Mouse (Mus musculus): ENCODE measurements around the gene Tmem201.
A peak's percentile ranks its signal among the peaks of the same experiment; 100 is the strongest.

Tmem201 gene

GRCm38 (mm10) chr4:149749003-149749662 lies 11.3 kb upstream of the Tmem201 start:
- no peak for DNase-seq (ENCODE audit: low spot score in 2 of 2)

GRCm38 (mm10) chr4:149744119-149744518 lies 6.3 kb upstream of the Tmem201 start:
- DNase-seq (ENCODE audit: low spot score in 2 of 2): no peak

- no peak for DNase-seq (ENCODE audit: low spot score in 2 of 2)
Observed at GRCm38 (mm10) chr4:149742011-149742530, 4.2 kb upstream of the Tmem201 start.

GRCm38 (mm10) chr4:149740301-149740700 lies 2.5 kb upstream of the Tmem201 start:
- DNase-seq (ENCODE audit: low spot score in 2 of 2): no peak

DNA sequence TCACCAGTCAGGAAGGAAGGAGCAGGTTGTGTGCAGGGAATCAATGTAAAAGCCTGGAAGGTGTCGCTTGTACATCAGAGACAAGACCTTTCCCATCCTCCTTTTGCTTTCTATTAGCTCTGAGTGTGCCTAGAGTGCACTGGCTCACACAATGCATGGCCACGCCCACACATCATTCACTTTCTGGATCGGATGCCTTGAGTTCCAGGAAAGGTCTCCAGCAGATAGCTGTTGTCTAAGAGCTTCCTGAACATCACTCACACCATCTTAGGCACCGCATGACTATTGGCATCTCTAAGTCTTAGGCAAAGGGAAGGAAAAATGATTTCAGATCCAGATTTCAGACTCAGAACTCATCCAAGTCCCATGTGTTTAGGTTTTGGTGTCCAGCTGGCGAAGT lies 1.6 kb upstream of the Tmem201 start:
- DNase-seq (ENCODE audit: low spot score in 2 of 2): no peak

DNA sequence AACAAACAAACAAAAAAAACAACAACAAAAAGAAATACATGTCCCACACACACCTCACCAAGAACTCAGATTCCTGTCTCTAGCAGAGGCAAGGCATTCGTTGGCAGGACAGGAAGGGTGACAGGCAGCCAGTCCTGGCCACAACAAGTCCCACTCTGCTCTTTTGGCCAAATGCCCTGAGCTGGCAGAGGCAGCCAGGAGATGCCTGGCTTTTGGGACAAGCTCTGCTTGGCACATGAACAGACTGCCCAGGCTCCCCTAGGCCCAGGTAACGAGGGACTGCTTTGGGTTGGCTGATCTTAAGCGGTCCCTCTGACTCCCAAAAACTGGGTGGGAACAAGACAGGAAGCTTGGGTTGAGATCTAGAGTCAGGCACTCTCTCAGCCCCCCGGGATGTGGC lies 1.3 kb downstream of the Tmem201 start:
- no peak for DNase-seq (ENCODE audit: low spot score in 2 of 2)

DNA sequence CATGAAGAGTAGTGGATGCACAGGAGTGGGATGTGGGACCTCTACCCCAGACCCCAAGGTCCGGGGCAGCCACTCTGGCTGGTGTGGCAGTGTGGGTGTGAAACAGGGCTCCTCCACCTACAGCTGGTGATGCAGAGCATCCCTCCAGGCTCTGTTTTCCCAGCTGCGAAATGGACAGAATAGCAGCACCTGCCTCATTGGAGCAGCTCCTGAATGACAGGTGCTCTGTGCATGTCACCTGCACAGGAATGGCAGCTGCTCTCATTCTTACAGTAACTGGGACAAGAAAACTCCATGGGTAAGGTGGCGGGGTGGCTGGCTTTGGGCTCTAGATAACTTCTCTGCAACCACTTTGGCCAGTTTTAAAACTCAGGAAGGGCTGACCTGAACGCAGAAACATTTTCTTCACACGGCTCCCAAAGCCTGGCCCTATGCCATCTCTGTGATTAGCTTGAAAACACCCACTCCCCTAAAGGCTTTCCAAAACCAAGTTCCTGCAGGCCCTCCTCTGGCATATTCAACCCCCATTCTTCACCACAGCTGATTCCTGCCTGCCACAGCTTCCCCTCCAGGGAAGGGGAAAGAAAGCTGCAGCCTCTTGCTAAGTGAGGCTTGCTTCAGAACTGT lies 2.1 kb downstream of the Tmem201 start:
- DNase-seq (ENCODE audit: low spot score in 2 of 2): no peak

- no peak for DNase-seq (ENCODE audit: low spot score in 2 of 2)
Observed at GRCm38 (mm10) chr4:149734730-149735475, 2.9 kb downstream of the Tmem201 start.

DNA sequence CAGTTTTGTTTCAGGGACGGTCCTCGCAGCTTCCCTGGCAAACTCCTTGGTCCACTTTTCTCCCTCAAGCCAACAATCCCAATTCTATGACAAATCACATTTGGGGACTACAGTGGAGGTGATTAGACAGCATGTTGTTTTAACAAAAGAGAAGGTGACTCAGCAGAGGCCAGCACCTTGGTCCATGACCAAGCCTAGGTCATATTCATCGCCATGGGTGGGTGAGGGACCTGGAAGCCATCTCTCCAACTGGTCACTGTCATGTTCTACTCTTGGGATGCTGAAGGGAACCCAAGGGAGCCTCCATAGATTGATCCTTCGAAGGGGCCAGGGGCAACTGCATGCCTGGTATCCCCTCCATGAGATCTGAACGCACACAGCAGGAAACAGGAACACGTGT lies 3.6 kb downstream of the Tmem201 start:
- DNase-seq (ENCODE audit: low spot score in 2 of 2): no peak

- DNase-seq (ENCODE audit: low spot score in 2 of 2): no peak
Observed at GRCm38 (mm10) chr4:149733748-149734147, 4.1 kb downstream of the Tmem201 start.

DNA sequence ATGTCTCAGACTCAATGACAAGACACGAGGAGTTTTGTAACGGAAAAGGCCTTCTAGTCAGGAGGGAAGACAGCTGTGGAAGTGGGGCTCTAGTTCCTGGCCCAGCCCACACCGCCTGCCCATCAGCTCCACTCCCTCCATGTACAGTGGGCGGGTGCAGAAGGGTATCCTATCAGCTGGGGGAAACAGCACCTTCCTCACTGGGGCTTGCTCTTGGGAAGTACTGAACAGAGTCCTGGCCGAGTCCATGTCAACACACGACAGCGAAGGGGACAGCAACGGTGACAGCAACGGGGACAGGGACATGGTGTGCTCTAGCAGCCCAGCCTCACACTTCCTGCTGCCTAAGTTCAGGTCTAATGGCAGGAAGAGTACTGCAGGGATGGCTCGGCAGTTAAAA lies 5.0 kb downstream of the Tmem201 start:
- DNase-seq (ENCODE audit: low spot score in 2 of 2): no peak

- DNase-seq (ENCODE audit: low spot score in 2 of 2): no peak
Observed at GRCm38 (mm10) chr4:149732313-149732712, 5.5 kb downstream of the Tmem201 start.

DNA sequence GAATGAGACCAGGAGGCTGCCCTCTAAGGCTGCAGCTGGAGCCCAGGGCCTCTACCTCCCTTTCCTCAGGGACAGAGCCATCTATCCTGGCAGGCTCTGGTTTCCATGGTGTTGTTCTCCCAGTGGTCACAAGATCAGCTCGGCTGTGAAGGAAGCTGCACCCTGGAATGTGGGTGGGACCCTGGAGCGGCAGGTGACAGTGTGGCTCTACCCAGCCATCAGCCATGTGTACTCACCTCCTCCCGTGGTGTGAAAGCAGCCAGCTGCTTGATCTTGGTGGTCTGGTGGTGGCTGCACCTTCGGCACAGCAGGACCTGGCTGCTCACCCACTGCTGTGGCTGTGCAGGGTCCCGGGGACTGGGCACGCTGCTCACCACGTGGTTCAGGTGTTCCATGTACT lies 7.0 kb downstream of the Tmem201 start:
- no peak for DNase-seq (ENCODE audit: low spot score in 2 of 2)

- DNase-seq (ENCODE audit: low spot score in 2 of 2): no peak
Observed at GRCm38 (mm10) chr4:149728810-149729209, 9.0 kb downstream of the Tmem201 start.

DNA sequence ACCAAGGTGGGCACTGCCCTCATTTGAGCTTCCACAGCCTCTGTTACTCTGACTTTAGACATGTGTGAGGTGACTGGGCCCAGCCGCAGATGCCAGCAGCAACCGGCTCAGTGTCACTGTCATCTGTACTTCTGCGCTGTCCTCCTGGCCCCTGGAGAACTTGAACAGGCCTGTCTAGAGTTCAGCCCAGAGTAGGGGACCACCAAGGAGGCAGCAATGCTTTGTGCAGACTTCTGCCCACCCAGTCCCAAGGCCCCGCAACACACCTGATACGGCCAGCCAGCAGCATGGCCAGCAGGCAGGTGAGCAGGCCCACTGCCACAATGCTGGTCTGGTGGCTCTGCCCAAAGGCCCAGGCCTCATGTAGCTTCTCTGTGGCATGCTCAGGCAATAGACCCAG lies 10.2 kb downstream of the Tmem201 start:
- DNase-seq (ENCODE audit: low spot score in 2 of 2): no peak

GRCm38 (mm10) chr4:149725661-149726350 lies 12.0 kb downstream of the Tmem201 start:
- peak; percentile 38 to 46 for DNase-seq (ENCODE audit: low spot score in 2 of 2)

DNA sequence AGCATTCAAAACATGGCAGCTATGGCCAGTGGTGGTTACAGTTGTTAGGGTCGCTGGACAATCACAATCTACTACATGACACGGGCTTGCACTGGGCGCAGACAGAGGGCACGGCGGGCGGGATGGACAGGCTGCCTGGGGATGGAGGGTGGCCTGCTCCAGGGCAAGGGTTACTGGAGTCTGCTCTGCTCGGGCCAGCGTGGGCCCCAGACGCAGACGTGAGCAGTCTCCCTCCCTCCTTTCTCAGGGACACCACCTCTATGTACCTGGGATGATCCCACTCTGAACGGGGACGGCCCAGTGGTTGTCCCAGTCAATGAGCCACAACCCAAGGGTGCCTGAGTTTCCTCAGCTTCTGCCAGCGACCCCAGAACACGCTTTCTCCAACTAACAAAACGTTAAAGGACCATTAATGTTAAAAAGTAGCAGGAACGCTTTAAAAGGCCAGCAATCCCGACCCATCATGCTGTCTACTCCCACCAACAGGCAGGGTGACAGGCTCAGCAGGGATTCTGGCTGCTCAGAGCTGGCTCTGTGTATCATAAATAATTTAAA lies 12.9 kb downstream of the Tmem201 start:
- no peak for DNase-seq (ENCODE audit: low spot score in 2 of 2)

- peak in 1 of 2 experiments; percentile 38 for DNase-seq (ENCODE audit: low spot score in 2 of 2)
Observed at GRCm38 (mm10) chr4:149723855-149724731, 13.8 kb downstream of the Tmem201 start.

DNA sequence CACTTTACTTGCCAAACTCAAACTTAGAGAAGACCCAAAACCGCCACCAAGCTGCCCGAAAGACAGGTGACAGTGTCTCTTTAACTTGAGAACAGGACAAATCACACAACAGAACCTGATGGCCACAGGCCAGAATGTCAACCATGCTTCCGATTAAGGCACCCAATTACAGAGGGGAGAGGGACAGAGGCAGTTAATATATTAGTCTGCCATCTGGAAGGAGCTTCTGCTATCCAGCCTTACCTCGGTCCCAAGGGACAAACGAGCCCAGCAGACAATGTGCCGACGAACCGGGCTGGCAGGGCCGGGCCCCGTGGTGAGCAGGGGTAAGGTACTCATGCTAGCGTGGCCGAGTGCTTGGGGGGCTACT lies 14.8 kb downstream of the Tmem201 start:
- DNase-seq (ENCODE audit: low spot score in 2 of 2): no peak

DNA sequence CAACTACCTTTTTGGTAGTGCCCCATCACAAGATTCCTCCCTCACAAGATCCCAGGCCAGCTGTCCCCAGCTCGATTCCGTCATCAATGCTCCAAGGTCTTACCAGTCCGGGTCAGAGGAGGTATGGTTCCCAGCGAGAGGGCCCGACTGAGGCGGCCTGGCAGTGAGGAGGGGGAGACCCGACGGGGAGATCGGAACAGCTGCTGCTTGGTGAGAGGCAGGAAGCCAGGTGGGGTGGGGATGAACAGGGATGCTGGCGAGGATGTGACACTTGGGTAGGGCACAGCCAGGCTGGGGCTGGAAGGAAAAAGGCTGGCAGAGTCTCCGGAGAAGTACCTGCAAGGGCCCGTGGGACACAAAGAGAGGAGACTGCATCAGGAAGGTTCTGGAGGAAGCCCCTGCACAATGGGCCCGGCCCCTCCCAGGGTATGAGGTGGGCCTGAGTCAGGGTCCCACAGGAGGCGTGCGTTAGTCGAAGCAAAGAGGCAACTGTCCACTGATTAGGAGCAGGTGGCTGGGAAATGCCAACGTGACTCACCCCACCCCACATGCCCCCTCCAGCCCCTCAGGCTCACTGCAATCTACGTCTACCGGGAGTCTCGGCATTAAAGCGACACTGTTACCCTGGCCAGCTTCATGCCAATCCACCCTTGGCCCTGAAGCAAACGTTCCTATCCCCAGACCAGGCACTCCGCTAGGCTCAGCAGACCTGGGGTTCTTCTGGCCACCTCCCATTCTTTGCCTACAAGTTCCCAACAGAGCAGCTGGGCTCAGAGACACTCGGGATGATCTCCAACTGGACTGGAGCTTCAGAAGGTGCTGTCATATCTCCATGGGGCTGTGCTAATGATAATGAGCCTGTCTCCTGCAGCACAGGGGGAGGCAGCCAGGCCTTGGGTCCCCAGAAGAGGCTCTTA lies 15.5 kb downstream of the Tmem201 start:
- DNase-seq (ENCODE audit: low spot score in 2 of 2): no peak
